Mouse (Mus musculus): ENCODE results near the gene Sox6. TPM values are rescaled to one million over a fixed set of nuclear protein-coding genes. Genes with fewer than 3 reads are reported as not detected.
"Not testable (repeated sequence)": the region's sequence is repeated elsewhere in the genome, so short reads cannot be mapped to it uniquely, and the experiment has no call there.

Sox6 gene
- polyA plus RNA-seq, 1 experiment = 2.9 TPM

- TF ChIP-seq CTCF (IDR thresholded peaks at IDR 0.05; ENCODE audit: borderline replicate concordance, insufficient read depth, low read length) = no peak
- no peak for TF ChIP-seq POLR2A (IDR thresholded peaks at IDR 0.05; ENCODE audit: low read depth, low read length)
- H3K27ac ChIP-seq (ENCODE audit: insufficient read depth, low read length) = no peak overlapping the region
- H3K4me3 ChIP-seq (ENCODE audit: insufficient read depth, low read length) = no peak overlapping the region
- no peaks in the 10 kb centered on the region for H3K4me1 ChIP-seq (ENCODE audit: control insufficient read depth, insufficient read depth, low read length)
These were observed 431.1 kb downstream of the Sox6 start for GRCm38 (mm10) chr7:115607485-115607884.

DNA sequence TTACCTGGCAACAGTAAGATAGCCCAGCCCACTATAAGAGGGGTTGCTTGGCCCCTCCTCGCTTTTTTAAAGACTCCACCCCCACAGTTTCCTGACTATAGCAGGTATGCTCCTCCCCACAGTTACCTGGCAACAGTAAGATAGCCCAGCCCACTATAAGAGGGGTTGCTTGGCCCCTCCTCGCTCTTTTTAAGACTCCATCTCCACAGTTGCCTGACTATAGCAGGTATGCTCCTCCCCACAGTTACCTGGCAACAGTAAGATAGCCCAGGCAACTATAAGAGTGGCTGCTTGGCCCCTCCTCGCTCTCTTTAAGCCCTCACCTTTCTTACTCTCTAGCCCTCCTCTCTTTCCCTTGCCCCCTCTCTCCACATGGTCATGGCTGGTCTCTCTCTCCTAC, 432.5 kb downstream of the Sox6 start:
- H3K4me3 ChIP-seq (ENCODE audit: insufficient read depth, low read length); H3K4me1 ChIP-seq (ENCODE audit: control insufficient read depth, insufficient read depth, low read length); H3K27ac ChIP-seq (ENCODE audit: insufficient read depth, low read length): not testable (repeated sequence)

DNA sequence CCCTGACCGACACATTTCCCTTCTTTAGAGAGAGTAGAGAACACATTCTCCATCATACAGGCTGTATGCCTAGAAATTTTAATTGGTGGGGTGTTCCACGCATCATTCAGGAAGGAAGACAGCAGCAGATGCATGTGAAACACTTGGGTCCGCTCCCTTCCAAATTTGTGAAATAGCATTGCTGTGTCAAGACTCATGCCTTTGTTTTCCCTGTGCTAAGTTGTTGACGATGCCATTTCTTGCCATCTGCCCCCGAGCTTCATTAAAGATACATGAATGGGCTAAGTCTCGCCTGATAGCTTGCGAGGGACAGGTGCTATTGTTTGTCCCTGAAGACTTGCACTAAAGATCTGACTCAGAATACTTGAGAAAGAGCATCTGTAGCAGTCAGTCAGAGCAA, 433.7 kb downstream of the Sox6 start:
- Histone ChIP-seq H3K27ac (ENCODE audit: insufficient read depth, low read length) (no peak overlapping the region), H3K4me1 (ENCODE audit: control insufficient read depth, insufficient read depth, low read length) (no peaks in the 10 kb centered on the region), H3K4me3 (ENCODE audit: insufficient read depth, low read length) (no peak overlapping the region)
- TF ChIP-seq CTCF (IDR thresholded peaks at IDR 0.05; ENCODE audit: borderline replicate concordance, insufficient read depth, low read length) (no peak), POLR2A (IDR thresholded peaks at IDR 0.05; ENCODE audit: low read depth, low read length) (no peak)

- H3K4me1 ChIP-seq (ENCODE audit: control insufficient read depth, insufficient read depth, low read length) = no peaks in the 10 kb centered on the region
- TF ChIP-seq CTCF (IDR thresholded peaks at IDR 0.05; ENCODE audit: borderline replicate concordance, insufficient read depth, low read length) = no peak
- no peak for TF ChIP-seq POLR2A (IDR thresholded peaks at IDR 0.05; ENCODE audit: low read depth, low read length)
- H3K4me3 ChIP-seq (ENCODE audit: insufficient read depth, low read length) = no peak overlapping the region
- no peak overlapping the region for H3K27ac ChIP-seq (ENCODE audit: insufficient read depth, low read length)
These were observed 441.2 kb downstream of the Sox6 start for GRCm38 (mm10) chr7:115597376-115597775.

- no peaks in the 10 kb centered on the region for H3K4me1 ChIP-seq (ENCODE audit: control insufficient read depth, insufficient read depth, low read length)
- no peak overlapping the region for H3K27ac ChIP-seq (ENCODE audit: insufficient read depth, low read length)
- TF ChIP-seq CTCF (IDR thresholded peaks at IDR 0.05; ENCODE audit: borderline replicate concordance, insufficient read depth, low read length) = no peak
- no peak for TF ChIP-seq POLR2A (IDR thresholded peaks at IDR 0.05; ENCODE audit: low read depth, low read length)
- H3K4me3 ChIP-seq (ENCODE audit: insufficient read depth, low read length) = no peak overlapping the region
These were observed 458.1 kb downstream of the Sox6 start for GRCm38 (mm10) chr7:115580461-115580860.

DNA sequence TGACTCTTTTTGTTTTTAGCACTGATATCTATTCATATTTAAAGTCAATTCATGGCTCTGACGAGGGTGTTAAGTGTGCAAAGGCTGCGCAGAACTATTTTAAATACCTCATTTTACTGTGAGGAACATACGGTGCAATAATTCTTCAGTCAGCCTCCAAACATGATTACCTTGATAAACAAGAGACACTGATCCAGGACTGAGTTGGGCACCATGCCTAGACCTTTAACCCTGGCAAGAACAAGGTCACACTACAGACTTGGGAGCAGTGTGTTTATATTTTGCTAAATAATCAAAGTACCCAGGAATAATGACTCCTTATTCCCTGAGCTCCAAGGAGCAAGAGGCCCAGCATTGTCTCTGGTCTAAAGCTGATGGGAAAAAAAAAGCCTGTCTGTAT, 458.8 kb downstream of the Sox6 start:
- Histone ChIP-seq H3K4me1 (ENCODE audit: control insufficient read depth, insufficient read depth, low read length) (peaks cover 1% of the 10 kb centered on the region), H3K4me3 (ENCODE audit: insufficient read depth, low read length) (no peak overlapping the region), H3K27ac (ENCODE audit: insufficient read depth, low read length) (no peak overlapping the region)
- TF ChIP-seq POLR2A (IDR thresholded peaks at IDR 0.05; ENCODE audit: low read depth, low read length) (no peak), CTCF (IDR thresholded peaks at IDR 0.05; ENCODE audit: borderline replicate concordance, insufficient read depth, low read length) (no peak)

- no peak overlapping the region for H3K27ac ChIP-seq (ENCODE audit: insufficient read depth, low read length)
- H3K4me1 ChIP-seq (ENCODE audit: control insufficient read depth, insufficient read depth, low read length) = peaks cover 2% of the 10 kb centered on the region
- no peak for TF ChIP-seq POLR2A (IDR thresholded peaks at IDR 0.05; ENCODE audit: low read depth, low read length)
- TF ChIP-seq CTCF (IDR thresholded peaks at IDR 0.05; ENCODE audit: borderline replicate concordance, insufficient read depth, low read length) = no peak
- no peak overlapping the region for H3K4me3 ChIP-seq (ENCODE audit: insufficient read depth, low read length)
These were observed 462.2 kb downstream of the Sox6 start for GRCm38 (mm10) chr7:115576387-115576786.

DNA sequence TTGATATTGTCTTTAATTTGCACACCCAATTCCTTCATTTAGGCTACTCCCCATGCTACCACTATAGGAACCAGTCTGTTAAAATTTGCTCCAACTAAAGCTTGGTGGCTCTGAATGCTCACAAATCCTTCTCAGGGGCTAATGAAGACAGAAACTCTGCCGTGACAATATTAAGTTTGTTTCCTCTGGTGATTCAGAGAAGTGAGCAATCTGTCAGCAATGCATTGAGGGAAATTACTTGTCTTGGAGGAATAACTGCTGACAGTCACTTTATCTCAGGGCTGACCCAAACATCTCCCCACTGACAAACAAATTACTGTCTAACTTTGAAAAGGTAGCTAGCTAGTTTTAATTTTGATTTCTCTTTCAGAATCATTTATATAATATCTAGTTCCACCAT, 463.8 kb downstream of the Sox6 start:
- no peak overlapping the region for H3K27ac ChIP-seq (ENCODE audit: insufficient read depth, low read length)
- no peak overlapping the region for H3K4me3 ChIP-seq (ENCODE audit: insufficient read depth, low read length)
- TF ChIP-seq POLR2A (IDR thresholded peaks at IDR 0.05; ENCODE audit: low read depth, low read length) (no peak), CTCF (IDR thresholded peaks at IDR 0.05; ENCODE audit: borderline replicate concordance, insufficient read depth, low read length) (no peak)
- peaks cover 2% of the 10 kb centered on the region for H3K4me1 ChIP-seq (ENCODE audit: control insufficient read depth, insufficient read depth, low read length)

DNA sequence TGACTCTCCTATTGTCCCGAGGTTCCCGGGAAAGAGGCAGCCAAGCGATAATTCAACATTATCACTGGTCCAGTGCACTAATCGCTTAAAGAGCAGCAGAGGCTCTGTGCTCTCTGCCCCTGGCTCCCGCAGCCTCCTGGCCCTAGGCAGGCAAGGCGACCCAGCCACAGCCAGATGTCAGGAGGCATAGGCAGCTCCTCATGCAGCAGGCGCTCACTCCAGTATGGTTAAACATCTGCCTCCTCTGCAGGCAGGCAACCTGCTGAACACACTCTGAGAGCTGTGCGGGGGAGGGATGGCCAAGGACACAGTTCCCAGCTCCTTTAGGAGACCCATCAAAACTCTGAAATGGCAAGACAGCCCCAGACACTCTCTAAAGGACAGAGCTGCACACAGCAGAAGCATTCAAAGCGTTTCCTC, 469.8 kb downstream of the Sox6 start:
- Histone ChIP-seq H3K4me3 (ENCODE audit: insufficient read depth, low read length) (no peak overlapping the region), H3K4me1 (ENCODE audit: control insufficient read depth, insufficient read depth, low read length) (no peaks in the 10 kb centered on the region), H3K27ac (ENCODE audit: insufficient read depth, low read length) (no peak overlapping the region)
- TF ChIP-seq CTCF (IDR thresholded peaks at IDR 0.05; ENCODE audit: borderline replicate concordance, insufficient read depth, low read length) (no peak), POLR2A (IDR thresholded peaks at IDR 0.05; ENCODE audit: low read depth, low read length) (no peak)

DNA sequence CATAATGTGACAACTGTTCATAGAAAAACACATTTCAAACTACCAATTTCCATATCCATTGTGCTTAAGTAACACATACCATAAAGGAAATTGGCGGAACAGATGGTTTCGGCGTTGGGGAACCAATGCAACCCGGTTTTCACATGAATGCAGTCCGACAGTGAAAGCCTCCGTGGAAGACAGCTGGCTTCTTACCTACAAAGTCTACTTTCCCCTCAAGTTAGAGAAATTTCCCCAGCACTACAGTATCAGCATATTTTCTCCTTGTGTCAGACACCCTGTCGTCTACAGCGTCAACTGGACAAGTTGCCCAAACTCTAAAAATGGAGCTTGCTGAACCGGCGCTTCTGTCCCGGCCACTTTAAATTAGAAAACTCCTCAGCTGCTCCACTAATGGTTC, 470.3 kb downstream of the Sox6 start:
- no peak for TF ChIP-seq CTCF (IDR thresholded peaks at IDR 0.05; ENCODE audit: borderline replicate concordance, insufficient read depth, low read length)
- TF ChIP-seq POLR2A (IDR thresholded peaks at IDR 0.05; ENCODE audit: low read depth, low read length) = no peak
- H3K27ac ChIP-seq (ENCODE audit: insufficient read depth, low read length) = no peak overlapping the region
- H3K4me3 ChIP-seq (ENCODE audit: insufficient read depth, low read length) = no peak overlapping the region
- H3K4me1 ChIP-seq (ENCODE audit: control insufficient read depth, insufficient read depth, low read length) = no peaks in the 10 kb centered on the region

DNA sequence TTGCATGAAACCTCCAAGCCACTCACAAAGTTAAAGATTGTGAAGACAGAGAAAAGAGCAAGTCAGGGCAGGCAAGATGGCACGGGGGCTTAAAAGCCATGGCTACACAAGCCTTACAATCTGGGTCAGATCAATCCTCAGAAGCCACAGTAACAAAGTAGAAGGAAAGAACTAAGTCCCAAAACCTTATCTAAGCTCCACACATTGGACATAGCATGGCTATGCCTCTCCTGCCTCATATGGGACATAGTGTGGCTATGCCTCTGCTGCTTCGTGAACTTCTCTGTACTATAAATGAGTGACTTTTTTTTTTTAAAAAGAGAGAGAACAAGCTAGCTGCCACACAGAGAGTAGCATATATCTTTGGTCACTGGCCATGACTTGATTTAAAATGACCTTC, 471.8 kb downstream of the Sox6 start:
- Histone ChIP-seq H3K27ac (ENCODE audit: insufficient read depth, low read length) (no peak overlapping the region), H3K4me3 (ENCODE audit: insufficient read depth, low read length) (no peak overlapping the region), H3K4me1 (ENCODE audit: control insufficient read depth, insufficient read depth, low read length) (no peaks in the 10 kb centered on the region)
- no peak for TF ChIP-seq POLR2A (IDR thresholded peaks at IDR 0.05; ENCODE audit: low read depth, low read length)
- TF ChIP-seq CTCF (IDR thresholded peaks at IDR 0.05; ENCODE audit: borderline replicate concordance, insufficient read depth, low read length) = no peak

Data from embryonic fibroblast, embryonic 13.5 days (primary cell).